Mouse (Mus musculus) spleen, adult 2 months (tissue): ENCODE measurements around the gene Tspan31.

ENCODE experiments used
- CTCF ChIP-seq: fragments of 200-500 bp; IDR thresholded peaks from 2 replicates; pipeline ENCODE4 v1.5.1; 2011; ENCODE audit warnings: mild to moderate bottlenecking, inconsistent platforms; ENCODE audit not compliant: insufficient read depth, insufficient read length, insufficient replicate concordance; ENCODE audit errors: extremely low read depth
- POLR2A ChIP-seq: fragments of 200-500 bp; IDR thresholded peaks from 2 replicates; pipeline ENCODE4 v1.6.1; 2011; ENCODE audit warnings: low read depth, low read length, inconsistent platforms

DNA sequence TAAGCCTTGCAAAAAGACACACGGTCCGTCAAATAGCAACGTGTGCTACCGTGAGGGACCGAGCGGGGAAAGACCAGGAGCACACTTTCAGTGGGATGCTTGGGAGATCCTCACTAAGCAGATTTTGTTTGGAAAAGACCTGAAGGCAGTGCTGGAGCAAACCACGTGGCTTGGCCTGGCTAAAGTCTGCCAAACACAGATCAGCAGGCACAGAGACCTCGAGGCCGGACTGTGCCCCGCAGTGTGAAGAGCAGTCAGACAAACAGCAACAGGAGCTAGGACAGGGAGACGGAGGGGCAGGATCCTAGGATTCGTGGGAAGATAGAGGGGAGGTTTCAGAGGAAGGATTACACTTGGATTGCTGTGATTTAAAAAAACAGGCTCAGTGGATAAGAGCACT, 33.8 kb downstream of the Tspan31 start:
- no peak for TF ChIP-seq CTCF
- TF ChIP-seq POLR2A, result no peak
